8 mouse cellular contexts compared by ENCODE assay signal in genomic region chrX:58031671-58032605, GRCm38 (mm10). TPM values are rescaled to one million over a fixed set of nuclear protein-coding genes. Genes with fewer than 3 reads are reported as not detected.
DNase-seq lines count a peak whose midpoint lies in the region; ATAC-seq lines count a peak whose summit lies in the region.

No protein-coding gene starts in this region.

- peaks cover 86% of the 10 kb centered on the region for H3K27me3 ChIP-seq in liver, embryonic 13.5 days
- peaks cover 96% of the 10 kb centered on the region for H3K27me3 ChIP-seq in intestine, embryonic 14.5 days (replicated peaks; ENCODE audit: control insufficient read depth, insufficient read depth, low read length)

- H3K27ac ChIP-seq in liver, embryonic 13.5 days, result no peak overlapping the region
- no peak overlapping the region for H3K27ac ChIP-seq in intestine, embryonic 14.5 days (ENCODE audit: low read depth)

- WGBS in liver, embryonic 13.5 days (ENCODE audit: insufficient replicate concordance), result 17% methylated on average over 56 of the region's 56 CpGs
- 12% methylated on average over 53 of the region's 56 CpGs for WGBS in intestine, embryonic 14.5 days

- H3K4me3 ChIP-seq in liver, embryonic 13.5 days (replicated peaks), result no peak overlapping the region
- no peak overlapping the region for H3K4me3 ChIP-seq in intestine, embryonic 14.5 days (ENCODE audit: low read depth, low read length)

- no peaks in the 10 kb centered on the region for H3K4me1 ChIP-seq in liver, embryonic 13.5 days (replicated peaks)
- no peaks in the 10 kb centered on the region for H3K4me1 ChIP-seq in intestine, embryonic 14.5 days (replicated peaks; ENCODE audit: control insufficient read depth, insufficient read depth, low read length)

- peak; percentile 10 for DNase-seq in adrenal gland, adult 2 months
- DNase-seq in adrenal gland, postnatal 14 days, result no peak
- DNase-seq in liver, embryonic 13.5 days, result no peak
- no peak for DNase-seq in liver
- no peak for DNase-seq in intestine, embryonic 14.5 days (ENCODE audit: low spot score)
- DNase-seq in retina, postnatal 1 day, result peak; percentile 54
- DNase-seq in urinary bladder, postnatal 36 days (ENCODE audit: low spot score in 2 of 2), result no peak

- H3K4me2 ChIP-seq in liver, embryonic 13.5 days, result peak overlapping the region; percentile 45; the same call in 1 of the 2 replicates
- peak overlapping the region; percentile 47 for H3K4me2 ChIP-seq in intestine, embryonic 14.5 days (ENCODE audit: low read length)

- no peaks in the 10 kb centered on the region for H3K36me3 ChIP-seq in liver, embryonic 13.5 days
- no peaks in the 10 kb centered on the region for H3K36me3 ChIP-seq in intestine, embryonic 14.5 days (ENCODE audit: control insufficient read depth, insufficient read depth, low read length)

- no peaks in the 10 kb centered on the region for H3K9me3 ChIP-seq in liver, embryonic 13.5 days (replicated peaks)
- no peaks in the 10 kb centered on the region for H3K9me3 ChIP-seq in intestine, embryonic 14.5 days (ENCODE audit: control insufficient read depth, low read length)

- ATAC-seq in liver, embryonic 13.5 days (ENCODE audit: low read depth), result no peak
- no peak for ATAC-seq in intestine, embryonic 14.5 days (replicated peaks; ENCODE audit: low FRiP score, low TSS enrichment, low read depth)
- ATAC-seq in CD4-positive, CD25-positive, alpha-beta regulatory T cell, adult 4 months, result no peak

- H3K9ac ChIP-seq in liver, embryonic 13.5 days, result no peak overlapping the region
- H3K9ac ChIP-seq in intestine, embryonic 14.5 days (ENCODE audit: low read length), result no peak overlapping the region

RNA-seq across cellular contexts. Expression of gene Zic3, which starts 9.4 kb away (rescaled TPM):
- total RNA-seq in adrenal gland, adult 2 months (2021), result not detected
- polyA plus RNA-seq in adrenal gland, adult 2 months (2012; rRNA removed), result not detected in 2 replicates
- not detected in 2 replicates for total RNA-seq in adrenal gland, postnatal 14 days (2021)
- not detected in 2 replicates for polyA plus RNA-seq in liver, embryonic 13.5 days (2015; fragmentation: Nextera tagmentation; extraction: Ambion mirVana)
- polyA plus RNA-seq in intestine, embryonic 14.5 days (2014; fragmentation: Nextera tagmentation; extraction: Ambion mirVana), result not detected in 2 replicates
- polyA plus RNA-seq in CD4-positive, CD25-positive, alpha-beta regulatory T cell, adult 4 months (2017; shearing (Covaris generic)), result under 1 TPM in 1 of 2 experiments, not detected in 1; 0.17 TPM

Comparison
In these comparisons a context has a peak if more than half of its experiments do, and no peak if none do; other contexts are left out.
1. DNase-seq: peak in adrenal gland, adult 2 months (single experiment) and retina, postnatal 1 day (single experiment); none in adrenal gland, postnatal 14 days (single experiment), liver, embryonic 13.5 days (single experiment), liver (single experiment), intestine, embryonic 14.5 days (single experiment) and urinary bladder, postnatal 36 days (0 of 2).